Mouse (Mus musculus) intestine, embryonic 15.5 days (tissue): ENCODE measurements at regions not wholly inside any gene's neighbourhood (a gene's known extent, or its start where the extent isn't known, plus 50 kb on each side); places are given as distances from the start of the nearest gene placed in this dataset.
"Not testable (repeated sequence)": the region's sequence is repeated elsewhere in the genome, so short reads cannot be mapped to it uniquely, and the experiment has no call there.

Experiments
- ATAC-seq: fragments of 200-750 bp; cut with Nextera tagmentation; 2 replicates; pipeline ENCODE4 v1.8.0; 2017; ENCODE audit warnings: moderate TSS enrichment, moderate library complexity
- H3K27ac ChIP-seq: fragments of 300-500 bp; sonication (generic); 2 replicates; pipeline ENCODE4 v1.5.1; 2015; ENCODE audit warnings: mild to moderate bottlenecking, inconsistent platforms
- H3K27me3 ChIP-seq: fragments of 300-500 bp; sonication (generic); replicated peaks from 2 replicates; pipeline ENCODE4 v1.6.1; 2015; ENCODE audit warnings: inconsistent platforms
- H3K36me3 ChIP-seq: fragments of 300-500 bp; sonication (generic); 2 replicates; pipeline ENCODE4 v1.6.1; 2015; ENCODE audit warnings: inconsistent platforms
- H3K4me1 ChIP-seq: fragments of 300-500 bp; sonication (generic); replicated peaks from 2 replicates; pipeline ENCODE4 v1.6.1; 2015; ENCODE audit warnings: inconsistent platforms
- H3K4me2 ChIP-seq: fragments of 300-500 bp; sonication (generic); replicated peaks from 2 replicates; pipeline ENCODE4 v1.6.1; 2015; ENCODE audit warnings: mild to moderate bottlenecking, inconsistent platforms
- H3K4me3 ChIP-seq: fragments of 300-500 bp; sonication (generic); replicated peaks from 2 replicates; pipeline ENCODE4 v1.5.1; 2015; ENCODE audit warnings: inconsistent platforms
- H3K9ac ChIP-seq: fragments of 300-500 bp; sonication (generic); 2 replicates; pipeline ENCODE4 v1.6.1; 2015; ENCODE audit warnings: inconsistent platforms
- H3K9me3 ChIP-seq: fragments of 300-500 bp; sonication (generic); 2 replicates; pipeline ENCODE4 v1.6.1; 2016; ENCODE audit warnings: inconsistent platforms
- WGBS: fragments of 180-500 bp; shearing (Covaris S2); methylation state at CpG from one replicate; pipeline ENCODE4 v1.1.7; 2015; 5-methylcytosine and 5-hydroxymethylcytosine counted together

- Histone ChIP-seq H3K4me3 (no peak overlapping the region), H3K4me2 (no peak overlapping the region), H3K27me3 (no peaks in the 10 kb centered on the region), H3K9ac (no peak overlapping the region), H3K36me3 (no peaks in the 10 kb centered on the region), H3K9me3 (no peaks in the 10 kb centered on the region), H3K4me1 (peaks cover 11% of the 10 kb centered on the region), H3K27ac (no peak overlapping the region)
- 64% methylated on average over 3 of the region's 3 CpGs for WGBS
- no peak for ATAC-seq
Observed at GRCm38 (mm10) chr2:128294610-128295009, 168.8 kb downstream of the Bcl2l11 start.

GRCm38 (mm10) chr2:128295018-128295424, 169.2 kb downstream of the Bcl2l11 start:
- H3K9me3 ChIP-seq, result no peaks in the 10 kb centered on the region
- 69% methylated on average over 11 of the region's 11 CpGs for WGBS
- no peaks in the 10 kb centered on the region for H3K36me3 ChIP-seq
- H3K27ac ChIP-seq, result no peak overlapping the region
- no peak for ATAC-seq
- no peak overlapping the region for H3K4me2 ChIP-seq
- peaks cover 11% of the 10 kb centered on the region for H3K4me1 ChIP-seq
- H3K27me3 ChIP-seq, result no peaks in the 10 kb centered on the region
- H3K4me3 ChIP-seq, result no peak overlapping the region
- H3K9ac ChIP-seq, result no peak overlapping the region

GRCm38 (mm10) chr2:128295726-128296234, 169.9 kb downstream of the Bcl2l11 start:
- no peaks in the 10 kb centered on the region for H3K9me3 ChIP-seq
- H3K4me2 ChIP-seq, result no peak overlapping the region
- H3K27ac ChIP-seq, result no peak overlapping the region
- H3K27me3 ChIP-seq, result no peaks in the 10 kb centered on the region
- ATAC-seq, result 0 out of 2 replicates have a peak, but pooled peaks have one; percentile 12
- no peaks in the 10 kb centered on the region for H3K36me3 ChIP-seq
- no peak overlapping the region for H3K9ac ChIP-seq
- 57% methylated on average over 3 of the region's 3 CpGs for WGBS
- no peak overlapping the region for H3K4me3 ChIP-seq
- peaks cover 11% of the 10 kb centered on the region for H3K4me1 ChIP-seq

- not testable (repeated sequence) for H3K4me3 ChIP-seq, H3K27me3 ChIP-seq, H3K9ac ChIP-seq, H3K4me2 ChIP-seq, H3K27ac ChIP-seq, H3K9me3 ChIP-seq, H3K36me3 ChIP-seq
- peaks cover 11% of the 10 kb centered on the region for H3K4me1 ChIP-seq
- WGBS, result 58% methylated on average over 5 of the region's 5 CpGs
- ATAC-seq, result peak; percentile 57
Observed at GRCm38 (mm10) chr2:128296423-128296822, 170.6 kb downstream of the Bcl2l11 start.

GRCm38 (mm10) chr2:128296897-128297296, 171.1 kb downstream of the Bcl2l11 start:
- 17% methylated on average over 5 of the region's 5 CpGs for WGBS
- no peaks in the 10 kb centered on the region for H3K9me3 ChIP-seq
- no peak overlapping the region for H3K4me2 ChIP-seq
- no peaks in the 10 kb centered on the region for H3K27me3 ChIP-seq
- H3K4me3 ChIP-seq, result no peak overlapping the region
- peak; percentile 37; the same call in 1 of the 2 replicates for ATAC-seq
- H3K36me3 ChIP-seq, result no peaks in the 10 kb centered on the region
- peaks cover 11% of the 10 kb centered on the region for H3K4me1 ChIP-seq
- 0 out of 2 replicates have a peak overlapping the region, but pooled peaks have one; percentile 3 for H3K27ac ChIP-seq
- H3K9ac ChIP-seq, result no peak overlapping the region

GRCm38 (mm10) chr2:128297821-128298220, 172.0 kb downstream of the Bcl2l11 start:
- Histone ChIP-seq H3K27ac (no peak overlapping the region), H3K4me2 (no peak overlapping the region), H3K9me3 (no peaks in the 10 kb centered on the region), H3K27me3 (no peaks in the 10 kb centered on the region), H3K4me3 (no peak overlapping the region), H3K36me3 (no peaks in the 10 kb centered on the region), H3K4me1 (peaks cover 11% of the 10 kb centered on the region), H3K9ac (no peak overlapping the region)
- no peak for ATAC-seq
- 57% methylated on average over 5 of the region's 5 CpGs for WGBS

- no peaks in the 10 kb centered on the region for H3K36me3 ChIP-seq
- no peak overlapping the region for H3K4me3 ChIP-seq
- no peak overlapping the region for H3K9ac ChIP-seq
- H3K4me2 ChIP-seq, result no peak overlapping the region
- 74% methylated on average over 8 of the region's 8 CpGs for WGBS
- no peaks in the 10 kb centered on the region for H3K27me3 ChIP-seq
- no peaks in the 10 kb centered on the region for H3K9me3 ChIP-seq
- H3K4me1 ChIP-seq, result peaks cover 11% of the 10 kb centered on the region
- H3K27ac ChIP-seq, result no peak overlapping the region
- ATAC-seq, result no peak
Observed at GRCm38 (mm10) chr2:128298996-128299395, 173.2 kb downstream of the Bcl2l11 start.

GRCm38 (mm10) chr2:128301709-128302108, 175.9 kb downstream of the Bcl2l11 start:
- 14% methylated on average over 8 of the region's 8 CpGs for WGBS
- H3K9ac ChIP-seq, result no peak overlapping the region
- H3K9me3 ChIP-seq, result no peaks in the 10 kb centered on the region
- H3K4me1 ChIP-seq, result peaks cover 10% of the 10 kb centered on the region
- no peaks in the 10 kb centered on the region for H3K36me3 ChIP-seq
- H3K27ac ChIP-seq, result no peak overlapping the region
- no peak overlapping the region for H3K4me3 ChIP-seq
- ATAC-seq, result peak; percentile 39
- no peaks in the 10 kb centered on the region for H3K27me3 ChIP-seq
- peak overlapping the region; percentile 9; the same call in 1 of the 2 replicates for H3K4me2 ChIP-seq

- Histone ChIP-seq H3K9me3 (no peaks in the 10 kb centered on the region), H3K4me1 (0 out of 2 replicates have a peak, but pooled peaks cover 4% of the 10 kb centered on the region), H3K36me3 (no peaks in the 10 kb centered on the region), H3K9ac (no peak overlapping the region), H3K4me3 (no peak overlapping the region), H3K27ac (no peak overlapping the region), H3K27me3 (no peaks in the 10 kb centered on the region), H3K4me2 (no peak overlapping the region)
- WGBS, result 50% methylated on average over 12 of the region's 12 CpGs
- no peak for ATAC-seq
Observed at GRCm38 (mm10) chr2:128304063-128304712, 178.3 kb downstream of the Bcl2l11 start.

GRCm38 (mm10) chr2:128306693-128307092, 180.9 kb downstream of the Bcl2l11 start:
- H3K9me3 ChIP-seq, result no peaks in the 10 kb centered on the region
- 61% methylated on average over 6 of the region's 6 CpGs for WGBS
- H3K4me1 ChIP-seq, result peaks cover 9% of the 10 kb centered on the region

GRCm38 (mm10) chr2:128309541-128310030, 183.7 kb downstream of the Bcl2l11 start:
- no peaks in the 10 kb centered on the region for H3K36me3 ChIP-seq
- WGBS, result 33% methylated on average over 10 of the region's 10 CpGs
- peaks cover 17% of the 10 kb centered on the region for H3K4me1 ChIP-seq
- H3K27ac ChIP-seq, result peak overlapping the region; percentile 69
- no peaks in the 10 kb centered on the region for H3K9me3 ChIP-seq
- H3K9ac ChIP-seq, result no peak overlapping the region
- H3K4me2 ChIP-seq, result peak overlapping the region; percentile 20
- no peak for ATAC-seq
- H3K4me3 ChIP-seq, result no peak overlapping the region
- no peaks in the 10 kb centered on the region for H3K27me3 ChIP-seq

More at GRCm38 (mm10) chr2:128306693-128307092, 180.9 kb downstream of the Bcl2l11 start:
- no peak for ATAC-seq
- H3K4me2 ChIP-seq, result no peak overlapping the region
- no peaks in the 10 kb centered on the region for H3K36me3 ChIP-seq
- no peak overlapping the region for H3K9ac ChIP-seq
- no peak overlapping the region for H3K4me3 ChIP-seq
- no peaks in the 10 kb centered on the region for H3K27me3 ChIP-seq
- no peak overlapping the region for H3K27ac ChIP-seq

GRCm38 (mm10) chr2:128310081-128310480, 184.2 kb downstream of the Bcl2l11 start:
- ATAC-seq, result no peak
- Histone ChIP-seq H3K4me2 (peak overlapping the region; percentile 20), H3K36me3 (no peaks in the 10 kb centered on the region), H3K27ac (peak overlapping the region; percentile 69), H3K4me3 (no peak overlapping the region), H3K27me3 (no peaks in the 10 kb centered on the region), H3K4me1 (peaks cover 17% of the 10 kb centered on the region), H3K9me3 (no peaks in the 10 kb centered on the region), H3K9ac (no peak overlapping the region)
- 23% methylated on average over 5 of the region's 5 CpGs for WGBS
